Mouse (Mus musculus) kidney, adult 18-20 months (tissue): ENCODE results near the gene Kctd3.
"Not testable (repeated sequence)": the region's sequence is repeated elsewhere in the genome, so short reads cannot be mapped to it uniquely, and the experiment has no call there.

ENCODE experiments used
- DNase-seq: peaks from one replicate; pipeline ENCODE4 v3.0.0; 2021

Kctd3 gene

DNA sequence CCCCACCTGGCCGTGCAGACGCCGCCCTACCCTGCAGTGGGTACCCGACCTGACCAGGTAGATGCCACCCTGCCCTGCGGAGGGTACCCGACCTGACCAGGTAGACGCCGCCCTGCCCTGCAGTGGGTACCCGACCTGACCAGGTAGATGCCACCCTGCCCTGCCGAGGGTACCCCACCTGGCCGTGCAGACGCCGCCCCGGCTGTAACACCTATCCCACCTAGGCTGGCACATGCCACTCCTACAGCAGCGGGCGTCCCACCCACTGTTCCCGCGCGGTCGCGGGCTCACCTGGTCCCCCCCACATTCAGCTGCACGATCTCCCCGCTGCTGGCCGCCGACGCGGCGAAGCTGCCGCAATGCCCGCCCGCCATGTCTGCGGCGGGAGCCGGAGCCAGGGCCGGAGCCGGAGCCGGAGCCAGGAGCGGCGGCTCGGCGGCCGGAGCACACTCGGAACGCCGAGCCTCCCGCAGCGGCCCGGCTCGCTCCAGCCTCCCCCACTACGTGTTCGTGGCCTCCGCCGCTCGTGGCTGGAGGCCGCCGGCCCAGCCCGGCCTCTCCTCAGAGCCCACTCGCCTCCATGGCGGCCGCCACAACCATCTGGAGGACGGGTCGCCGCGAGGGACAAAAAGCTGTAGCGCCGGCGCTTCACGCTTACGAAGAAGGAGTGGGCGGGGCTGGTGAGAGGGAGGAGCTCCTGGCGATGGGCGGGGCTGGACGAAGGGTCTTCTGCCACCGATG lies at the start of gene Kctd3:
TSS of gene Kctd3 (minus strand) at position 603 of the 741 bp plus-strand sequence.
- DNase-seq = peak; percentile 97

DNA sequence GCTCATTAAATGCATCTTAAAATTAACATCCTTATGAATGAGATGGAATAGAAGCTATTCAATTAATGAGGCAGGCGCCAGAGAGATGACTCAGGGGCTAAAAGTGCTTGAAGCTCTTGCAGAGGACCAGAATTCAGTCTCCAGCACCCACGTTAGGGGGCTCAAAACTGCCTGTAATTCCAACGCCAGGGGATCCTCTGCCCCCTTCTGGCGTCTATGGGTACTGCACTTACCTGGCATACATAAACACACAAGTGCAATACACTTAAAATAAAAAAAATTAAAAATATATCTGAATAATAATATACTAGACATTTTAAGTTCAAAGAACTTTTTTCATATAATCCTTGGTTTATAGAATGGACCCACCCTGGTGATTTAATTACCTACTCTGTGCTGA lies 49.8 kb upstream of the Kctd3 start:
- no peak for DNase-seq

DNA sequence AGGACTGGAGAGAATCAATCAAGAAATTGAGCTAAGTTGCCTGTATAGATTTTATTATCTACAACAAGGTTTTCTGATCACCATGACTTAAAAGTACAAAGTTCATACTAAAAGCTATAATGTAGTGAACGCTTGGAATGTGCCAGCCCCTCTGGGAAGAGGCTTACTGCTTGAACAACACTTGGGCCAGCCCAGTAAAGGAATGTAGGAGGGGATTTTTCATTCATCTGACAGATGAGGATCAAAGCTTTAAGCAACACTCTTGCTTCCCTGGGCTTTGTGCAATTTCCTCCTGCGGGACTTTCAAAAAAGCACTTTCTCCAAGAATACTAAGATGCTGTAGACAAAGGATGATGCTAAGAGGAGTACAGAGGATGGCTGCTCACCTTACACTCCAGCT lies 48.3 kb upstream of the Kctd3 start:
- no peak for DNase-seq

DNA sequence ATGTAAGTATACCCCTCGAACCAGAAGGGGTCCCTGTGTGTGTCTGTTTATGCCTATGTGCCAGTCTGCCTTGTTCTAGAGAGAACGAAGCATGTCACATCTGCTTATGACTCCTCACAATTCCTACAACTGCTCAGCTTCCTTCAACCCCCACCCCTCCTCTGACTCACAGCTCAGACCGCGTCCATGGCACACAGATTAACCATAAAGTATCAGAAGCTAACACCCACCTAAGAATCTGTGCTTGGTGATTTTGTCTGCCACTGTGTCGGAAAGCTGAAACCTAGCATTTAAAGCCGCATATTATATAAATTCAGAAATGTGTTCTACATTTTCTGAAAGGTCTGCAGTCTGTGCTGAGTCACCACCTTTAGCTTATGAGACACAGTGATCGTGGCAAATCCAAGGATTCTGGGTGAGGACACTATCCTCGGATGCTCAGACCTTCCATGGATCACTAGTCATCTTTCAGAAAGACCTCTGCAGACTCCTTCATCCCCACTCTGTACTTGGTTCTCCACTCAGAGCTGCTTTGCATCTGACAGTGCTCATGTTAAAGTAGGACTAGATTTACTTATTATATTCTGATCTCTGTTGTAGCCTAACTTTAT lies 47.4 kb upstream of the Kctd3 start:
- no peak for DNase-seq

DNA sequence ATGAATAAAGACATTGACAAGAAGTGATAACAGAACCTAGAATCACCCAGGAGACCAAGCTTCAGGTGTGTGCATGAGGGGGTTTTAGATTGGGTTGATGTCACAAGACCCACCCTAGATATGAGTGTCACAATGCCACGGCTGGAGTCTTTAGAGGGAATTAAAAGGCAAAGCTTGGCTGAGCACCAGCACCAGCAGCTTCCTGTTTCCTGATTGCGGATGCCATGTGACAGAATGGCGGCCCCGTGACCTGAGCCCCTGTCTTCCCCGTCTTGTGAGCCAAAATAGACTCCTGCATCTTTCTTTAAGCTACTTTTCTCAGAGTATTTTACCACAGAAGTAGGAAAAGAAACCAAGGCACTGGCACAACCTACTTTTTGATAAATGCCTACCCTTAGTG lies 46.5 kb upstream of the Kctd3 start:
- peak; percentile 6 for DNase-seq

DNA sequence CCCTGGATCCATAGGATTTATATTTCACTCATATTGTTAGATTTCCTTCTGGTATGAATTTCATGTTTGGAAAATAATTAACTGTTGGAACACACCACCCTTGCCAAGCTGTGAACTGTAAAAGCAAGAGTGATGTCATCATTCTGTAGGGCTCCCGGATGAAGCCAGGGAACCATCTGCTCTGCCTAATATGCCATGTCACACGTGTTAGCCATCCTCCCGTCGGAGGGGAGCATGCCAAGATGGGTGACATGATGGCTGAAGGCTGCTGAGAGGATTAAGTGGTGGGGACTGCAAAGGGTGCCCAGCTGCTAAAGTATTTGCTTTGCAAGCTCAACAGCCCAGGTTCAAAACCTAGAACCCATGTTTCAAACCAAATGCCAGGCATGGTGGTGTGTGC lies 44.5 kb upstream of the Kctd3 start:
- no peak for DNase-seq

DNA sequence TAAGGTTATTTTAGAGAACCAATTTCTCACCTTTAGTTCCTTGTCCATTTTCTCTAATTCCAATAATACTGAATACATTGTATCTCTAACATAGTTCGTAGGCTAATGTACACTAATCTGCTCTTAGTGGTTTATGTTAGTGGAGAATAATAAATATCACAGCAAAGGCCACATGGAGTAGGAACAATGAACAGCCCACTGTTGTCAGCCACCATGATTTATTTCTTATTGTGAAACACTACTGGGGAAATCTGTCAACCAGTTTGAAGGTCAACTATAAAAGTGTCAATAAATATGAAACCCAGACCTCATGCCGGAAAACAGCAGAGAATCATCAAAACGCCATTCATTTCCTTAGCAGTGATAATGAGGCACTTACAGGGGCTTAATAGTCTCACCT lies 42.5 kb upstream of the Kctd3 start:
- no peak for DNase-seq

- no peak for DNase-seq
Measured at GRCm38 (mm10) chr1:189048331-189048730, 40.7 kb upstream of the Kctd3 start.

DNA sequence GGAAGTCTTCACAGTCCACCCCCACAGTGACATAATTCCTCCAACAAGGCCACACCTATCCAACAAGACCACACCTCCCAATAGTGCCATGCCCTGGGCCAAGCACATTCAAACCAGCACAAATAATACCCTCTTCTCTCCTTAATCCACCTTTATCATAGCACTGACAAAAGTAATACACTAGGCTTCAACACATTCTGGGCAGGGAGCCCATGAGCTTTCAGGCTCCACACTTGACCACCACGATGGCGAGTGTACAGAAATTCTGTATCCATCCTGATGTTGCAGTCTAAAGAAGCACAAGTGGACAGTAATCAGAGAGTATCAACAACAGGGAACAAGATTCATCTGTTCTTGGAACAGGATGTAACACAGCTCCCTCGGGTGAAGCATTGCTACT lies 40.3 kb upstream of the Kctd3 start:
- no peak for DNase-seq

DNA sequence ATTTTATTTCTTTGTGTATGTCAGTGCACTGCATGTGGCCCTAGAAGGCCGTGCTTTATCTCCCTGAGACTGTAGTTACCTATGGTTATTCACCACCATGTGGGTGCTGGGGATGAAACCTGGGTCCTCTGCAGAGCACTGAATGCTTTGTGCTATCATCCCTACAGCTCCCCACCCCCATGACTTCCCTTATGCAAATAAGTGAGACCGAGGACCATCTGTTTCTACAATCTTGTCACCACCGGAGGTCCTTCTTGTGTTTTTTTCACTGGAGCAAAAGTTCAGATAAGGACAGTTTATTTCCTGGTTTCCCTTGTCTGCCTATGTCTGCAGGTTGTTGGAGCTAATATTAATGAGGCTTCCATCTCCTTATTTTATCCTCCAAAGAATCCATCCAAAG lies 39.2 kb upstream of the Kctd3 start:
- no peak for DNase-seq

- no peak for DNase-seq
Measured at GRCm38 (mm10) chr1:189046301-189046700, 38.7 kb upstream of the Kctd3 start.

DNA sequence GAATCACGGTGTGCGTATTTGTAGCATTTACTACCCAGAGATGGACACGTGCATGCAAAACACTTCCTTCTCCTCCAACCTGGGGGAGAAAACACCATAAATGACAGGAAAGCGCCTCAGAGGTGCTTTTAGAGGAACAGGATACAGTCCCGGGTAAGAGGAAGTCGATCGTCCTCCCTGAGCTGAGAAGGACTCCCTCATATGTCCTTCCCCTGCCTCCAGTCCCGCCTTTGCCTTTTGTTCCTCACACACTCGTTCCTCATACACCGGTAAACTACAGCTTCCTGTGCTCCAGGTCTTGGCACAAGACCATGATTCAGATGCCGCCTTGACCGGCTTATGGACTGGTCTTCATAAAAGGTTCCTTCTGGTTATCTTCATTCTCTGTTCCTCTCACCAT lies 33.6 kb upstream of the Kctd3 start:
- DNase-seq = no peak

DNA sequence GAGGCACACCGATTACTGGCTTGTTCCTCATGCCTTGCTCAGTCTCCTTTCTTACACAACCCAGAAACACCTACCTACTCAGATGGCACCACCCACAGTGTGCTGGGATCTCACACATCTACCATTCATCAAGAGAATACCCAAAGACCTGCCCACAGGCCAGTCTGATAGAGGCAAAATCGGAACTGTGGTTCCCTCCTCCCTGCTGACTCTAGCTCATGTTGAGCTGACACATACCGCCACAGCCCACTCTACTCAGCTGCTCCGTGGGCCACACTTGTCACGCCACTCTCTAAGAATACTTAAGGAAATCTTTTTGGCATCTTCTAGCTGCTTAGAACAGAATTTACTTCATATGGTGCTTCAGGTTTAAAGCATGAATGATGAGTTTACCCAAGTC lies 31.7 kb upstream of the Kctd3 start:
- DNase-seq = no peak

DNA sequence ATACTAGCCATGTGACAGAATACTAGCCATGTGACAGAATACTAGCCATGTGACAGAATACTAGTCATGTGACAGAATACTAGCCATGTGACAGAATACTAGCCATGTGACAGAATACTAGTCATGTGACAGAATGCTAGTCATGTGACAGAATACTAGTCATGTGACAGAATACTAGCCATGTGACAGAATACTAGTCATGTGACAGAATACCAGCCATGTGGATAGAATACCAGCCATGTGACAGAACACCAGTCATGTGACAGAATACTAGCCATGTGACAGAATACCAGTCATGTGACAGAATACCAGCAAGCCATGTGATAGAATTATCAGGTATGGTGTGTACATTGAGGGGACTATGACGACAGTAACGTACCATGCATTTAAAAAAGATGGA lies 25.2 kb upstream of the Kctd3 start:
- not testable (repeated sequence) for DNase-seq

DNA sequence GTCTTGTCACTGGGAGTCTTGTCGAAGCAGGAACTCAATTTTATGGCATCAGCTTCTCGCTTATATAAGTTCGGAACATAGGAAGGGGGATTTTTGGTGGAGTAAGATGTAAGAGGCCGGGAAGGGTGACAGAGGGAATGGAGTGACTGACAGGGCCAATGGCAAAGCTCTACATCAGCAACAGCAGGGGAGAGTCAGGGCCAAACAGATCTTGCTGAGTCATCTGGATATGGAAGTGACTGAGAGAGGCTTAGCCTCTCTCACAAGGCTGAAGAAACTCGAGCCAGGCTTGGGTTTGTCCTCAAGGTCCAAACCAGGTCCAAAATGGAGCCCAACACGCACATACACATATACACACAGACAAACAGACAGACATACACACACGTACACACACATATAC lies 23.3 kb upstream of the Kctd3 start:
- no peak for DNase-seq

- peak; percentile 6 for DNase-seq
Measured at GRCm38 (mm10) chr1:189028267-189028666, 20.6 kb upstream of the Kctd3 start.

- peak; percentile 7 for DNase-seq
Measured at GRCm38 (mm10) chr1:189026885-189027284, 19.2 kb upstream of the Kctd3 start.

DNA sequence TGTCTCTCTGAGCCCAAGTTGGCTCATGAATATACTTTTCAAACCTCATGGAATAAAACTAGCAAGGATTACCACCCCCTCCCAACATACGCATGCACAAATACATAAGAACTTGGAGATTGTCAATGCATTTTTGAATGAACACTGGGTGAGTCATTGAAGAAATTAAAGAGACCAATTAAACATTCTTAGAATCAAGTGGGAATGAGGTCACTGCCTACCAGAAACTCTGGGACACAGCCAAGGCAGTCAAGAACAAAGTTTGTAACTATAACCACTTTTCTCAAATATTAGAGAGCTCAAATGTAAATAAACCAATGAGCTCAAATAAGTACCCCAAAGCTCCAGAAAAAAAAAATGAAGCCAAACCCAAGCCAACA lies 16.1 kb upstream of the Kctd3 start:
- no peak for DNase-seq

- DNase-seq = no peak
Measured at GRCm38 (mm10) chr1:189022925-189023700, 15.5 kb upstream of the Kctd3 start.

DNA sequence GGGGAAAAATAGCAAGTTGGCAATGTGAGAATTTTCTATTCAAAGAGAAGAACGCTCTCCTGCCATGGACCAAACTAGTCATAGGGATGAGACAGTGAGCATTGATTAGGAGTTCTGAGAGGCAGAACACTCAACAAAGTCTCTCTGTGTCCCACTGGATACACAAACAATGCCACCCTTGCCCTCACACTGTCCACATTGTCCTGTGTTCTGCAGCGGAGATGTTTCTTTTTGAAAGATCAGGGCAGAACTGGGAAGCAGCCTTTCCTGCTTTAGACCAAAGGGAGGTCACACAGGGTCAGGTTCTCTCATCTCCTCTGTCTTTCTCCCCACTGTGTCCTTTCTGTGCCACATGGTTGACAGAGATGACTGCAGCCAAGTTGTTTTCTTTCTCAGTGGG lies 7.7 kb upstream of the Kctd3 start:
- no peak for DNase-seq

DNA sequence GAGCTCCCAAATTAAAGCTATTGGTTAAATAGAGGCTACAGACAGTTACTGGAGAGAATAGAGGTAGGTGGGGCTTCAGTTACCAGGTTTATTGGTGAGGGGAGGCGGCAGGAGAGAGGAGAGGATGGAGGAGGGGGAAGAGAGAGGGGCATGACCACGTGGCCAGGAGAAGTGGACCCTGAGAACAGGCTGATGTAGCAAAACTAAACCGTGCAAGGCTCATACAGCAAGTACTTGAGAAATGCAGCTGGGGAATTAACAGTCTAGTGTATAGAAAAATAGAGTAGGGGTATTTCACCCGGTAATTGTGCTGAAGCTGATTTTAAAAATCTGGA lies 5.9 kb upstream of the Kctd3 start:
- DNase-seq = no peak

DNA sequence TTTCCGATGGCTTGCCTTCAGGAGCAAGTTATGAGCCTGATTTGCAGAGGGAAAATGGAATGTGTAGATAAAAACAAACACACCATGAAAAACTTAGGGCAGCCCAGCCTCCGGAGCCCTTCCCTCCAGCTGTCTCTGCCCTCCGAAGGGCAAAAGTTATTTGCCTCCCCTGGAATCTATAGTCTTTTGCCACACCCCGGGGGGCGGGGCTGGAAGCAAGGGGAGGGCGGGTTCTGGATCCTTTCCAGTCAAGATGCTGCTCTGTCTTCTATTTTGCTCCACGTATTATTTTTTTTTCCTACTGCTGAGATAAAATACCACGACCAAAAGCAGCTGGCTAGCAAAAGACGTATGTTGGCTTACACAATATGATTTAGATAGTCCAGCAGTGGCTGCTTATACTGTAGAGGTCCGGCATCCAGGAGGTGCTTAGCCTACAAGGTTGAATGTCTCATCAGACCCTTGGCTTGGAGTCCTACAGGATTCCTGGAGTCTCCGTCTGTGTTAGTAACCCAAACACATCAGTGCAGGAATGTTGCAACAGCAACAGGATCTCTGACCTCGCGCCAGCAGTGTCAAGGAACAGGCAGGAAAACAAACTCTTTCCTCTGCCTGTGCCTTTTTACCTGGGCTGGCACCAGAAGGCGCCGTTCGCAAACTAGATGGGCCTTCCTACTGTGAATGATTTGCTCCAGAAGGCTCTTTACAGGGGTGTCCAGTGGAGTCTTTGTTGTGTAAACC lies 5.4 kb upstream of the Kctd3 start:
- DNase-seq = no peak

DNA sequence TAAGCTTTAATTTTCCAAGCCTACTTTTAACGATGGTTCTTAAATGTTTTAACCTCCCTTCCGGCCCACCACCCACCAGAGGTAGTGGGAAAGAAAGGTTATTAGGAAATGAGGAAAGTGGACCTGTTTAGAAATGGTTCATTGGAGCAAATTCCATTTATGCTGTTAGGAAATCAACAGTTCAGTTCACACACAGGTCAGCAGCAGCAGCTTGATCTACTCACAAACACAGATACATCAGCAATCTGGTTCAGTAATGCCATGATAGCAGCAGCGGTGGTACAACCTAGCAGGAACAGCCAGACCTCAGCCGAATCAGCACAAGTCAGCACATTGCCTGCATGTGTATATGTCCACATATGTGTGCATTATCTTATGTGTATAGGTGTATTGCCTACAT lies 3.0 kb upstream of the Kctd3 start:
- no peak for DNase-seq

DNA sequence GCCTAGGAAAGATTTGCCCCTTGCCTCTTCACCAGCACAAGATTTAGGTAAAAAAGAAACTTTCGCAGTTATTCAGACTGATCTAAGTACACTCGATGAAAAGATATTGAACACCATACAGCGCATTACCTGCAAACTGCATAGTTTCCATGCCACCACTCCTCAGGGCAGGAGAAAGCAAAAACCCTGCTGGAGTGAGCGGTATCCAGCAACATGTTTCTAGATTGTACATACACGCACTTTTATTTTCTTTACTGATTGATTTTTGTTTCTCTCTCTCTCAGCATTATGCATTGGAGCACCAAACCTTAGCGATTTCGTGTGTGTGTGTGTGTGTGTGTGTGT lies 311 bp upstream of the Kctd3 start:
- DNase-seq = no peak
